8 mouse cellular contexts compared by ENCODE assay signal in genomic region chr4:137992890-137993289, GRCm38 (mm10). TPM values are rescaled to one million over a fixed set of nuclear protein-coding genes. Genes with fewer than 3 reads are reported as not detected.
DNase-seq lines count a peak whose midpoint lies in the region; ATAC-seq and TF ChIP-seq lines count a peak whose summit lies in the region.

Eif4g3 (plus strand) TSS chr4:137993022.

- H3K27ac ChIP-seq in layer of hippocampus, adult 2 months = peak within 1 kb of the TSS; percentile 98
- peak within 1 kb of the TSS; percentile 86 for H3K27ac ChIP-seq in bone marrow macrophage, adult 2 months (ENCODE audit: insufficient read depth, low read depth, low read length)
- H3K27ac ChIP-seq in midbrain, embryonic 12.5 days (replicated peaks) = peak within 1 kb of the TSS; percentile 97

- H3K27me3 ChIP-seq in midbrain, embryonic 12.5 days = peaks cover 18% of the 10 kb centered on the region

- no peak for ATAC-seq in midbrain, embryonic 12.5 days (ENCODE audit: low FRiP score, low read depth)

- peak within 1 kb of the TSS; percentile 84 for H3K4me2 ChIP-seq in midbrain, embryonic 12.5 days (replicated peaks)

- H3K4me1 ChIP-seq in bone marrow macrophage, adult 2 months (ENCODE audit: control insufficient read depth, insufficient read depth, low read length) = peaks cover 18% of the 10 kb centered on the region
- H3K4me1 ChIP-seq in midbrain, embryonic 12.5 days = peaks cover 34% of the 10 kb centered on the region

- H3K9ac ChIP-seq in midbrain, embryonic 12.5 days (replicated peaks) = peak within 1 kb of the TSS; percentile 100

- 4% methylated on average over 39 of the region's 39 CpGs for WGBS in large intestine, adult 2 months
- WGBS in midbrain, embryonic 12.5 days = 1% methylated on average over 39 of the region's 39 CpGs

- no peak for DNase-seq in layer of hippocampus, adult 2 months (ENCODE audit: low spot score in 2 of 2)
- no peak for DNase-seq in layer of hippocampus, adult 9-10 months (ENCODE audit: low spot score)
- DNase-seq in gastrocnemius, postnatal 4 days (ENCODE audit: low spot score in 2 of 2) = no peak
- no peak for DNase-seq in large intestine, adult 2 months (ENCODE audit: low read depth, low spot score)
- no peak for DNase-seq in Muller cell, postnatal 12 days (ENCODE audit: inconsistent ontology term)
- DNase-seq in kidney, adult 9 months = no peak

- no peak for TF ChIP-seq POLR2A in bone marrow macrophage, adult 2 months (IDR thresholded peaks at IDR 0.05; ENCODE audit: borderline replicate concordance, low read depth, low read length)

- peak within 1 kb of the TSS; percentile 76 for H3K4me3 ChIP-seq in layer of hippocampus, adult 2 months
- H3K4me3 ChIP-seq in bone marrow macrophage, adult 2 months (ENCODE audit: insufficient read depth, low read length) = peak within 1 kb of the TSS; percentile 98
- peak within 1 kb of the TSS; percentile 100 for H3K4me3 ChIP-seq in midbrain, embryonic 12.5 days

- peaks cover 19% of the 10 kb centered on the region for H3K36me3 ChIP-seq in midbrain, embryonic 12.5 days

- no peak for TF ChIP-seq CTCF in layer of hippocampus, adult 2 months (conservative IDR thresholded peaks at IDR 0.05)
- no peak for TF ChIP-seq CTCF in bone marrow macrophage, adult 2 months (IDR thresholded peaks at IDR 0.05; ENCODE audit: low read depth, low read length)

- no peaks in the 10 kb centered on the region for H3K9me3 ChIP-seq in midbrain, embryonic 12.5 days

RNA-seq across cellular contexts. Expression of gene Eif4g3, which starts in this region (rescaled TPM):
- total RNA-seq in layer of hippocampus, adult 2 months (2021) = 100 to 1,000 TPM; 158 TPM
- 74.3 and 74.9 TPM in 2 replicates for polyA plus RNA-seq in bone marrow macrophage, adult 2 months (2012; ENCODE audit: insufficient read depth, insufficient read length, missing spikeins)
- 100 to 1,000 TPM in 1 of 2 experiments, 10 to 100 TPM in 1; 90.3 to 107 TPM for total RNA-seq in gastrocnemius, postnatal 4 days (2021)
- 16.6 and 25.8 TPM in 2 replicates for polyA plus RNA-seq in large intestine, adult 2 months (2012; rRNA removed)
- 61.6 and 62.8 TPM in 2 replicates for polyA plus RNA-seq in midbrain, embryonic 12.5 days (2016; fragmentation: Nextera tagmentation; extraction: Ambion mirVana)
